Mouse (Mus musculus): ENCODE measurements around the gene Gm44790. TPM values are rescaled to one million over a fixed set of nuclear protein-coding genes. Genes with fewer than 3 reads are reported as not detected.
"Not testable (repeated sequence)": the region's sequence is repeated elsewhere in the genome, so short reads cannot be mapped to it uniquely, and the experiment has no call there.

The Gm44790 gene
- total RNA-seq, 2 experiments from 2014 or later: not detected

- no peak for DNase-seq (ENCODE audit: low spot score)
Observed at GRCm38 (mm10) chr6:86474072-86474471, 47.6 kb downstream of the Gm44790 start.

- no peak for DNase-seq (ENCODE audit: low spot score)
Observed at GRCm38 (mm10) chr6:86474646-86475181, 48.3 kb downstream of the Gm44790 start.

- DNase-seq (ENCODE audit: low spot score): peak; percentile 82
Observed at GRCm38 (mm10) chr6:86475462-86476167, 49.2 kb downstream of the Gm44790 start.

GRCm38 (mm10) chr6:86476931-86477330, 50.5 kb downstream of the Gm44790 start:
- DNase-seq (ENCODE audit: low spot score): no peak

- no peak for DNase-seq (ENCODE audit: low spot score)
Observed at GRCm38 (mm10) chr6:86479311-86479710, 52.9 kb downstream of the Gm44790 start.

- no peak for DNase-seq (ENCODE audit: low spot score)
Observed at GRCm38 (mm10) chr6:86479816-86480188, 53.3 kb downstream of the Gm44790 start.

- DNase-seq (ENCODE audit: low spot score): peak; percentile 69
Observed at GRCm38 (mm10) chr6:86480189-86480831, 53.9 kb downstream of the Gm44790 start.

- DNase-seq (ENCODE audit: low spot score): no peak
Observed at GRCm38 (mm10) chr6:86481871-86482270, 55.4 kb downstream of the Gm44790 start.

GRCm38 (mm10) chr6:86485943-86486640, 59.6 kb downstream of the Gm44790 start:
- DNase-seq (ENCODE audit: low spot score): no peak

- DNase-seq (ENCODE audit: low spot score): peak; percentile 86
Observed at GRCm38 (mm10) chr6:86487358-86488148, 61.1 kb downstream of the Gm44790 start.

GRCm38 (mm10) chr6:86488149-86488485, 61.7 kb downstream of the Gm44790 start:
- DNase-seq (ENCODE audit: low spot score): peak; percentile 75

GRCm38 (mm10) chr6:86489945-86490344, 63.5 kb downstream of the Gm44790 start:
- no peak for DNase-seq (ENCODE audit: low spot score)

- not testable (repeated sequence) for DNase-seq (ENCODE audit: low spot score)
Observed at GRCm38 (mm10) chr6:86490413-86490812, 64.0 kb downstream of the Gm44790 start.

- no peak for DNase-seq (ENCODE audit: low spot score)
Observed at GRCm38 (mm10) chr6:86493469-86494263, 67.2 kb downstream of the Gm44790 start.

GRCm38 (mm10) chr6:86494767-86495166, 68.3 kb downstream of the Gm44790 start:
- no peak for DNase-seq (ENCODE audit: low spot score)

Other genes starting within 250 kb of the Gm44790 start
- under 1 TPM; 0.27 to 0.36 TPM for gene Tgfa, start 231.4 kb upstream of the Gm44790 start, total RNA-seq (2021)
- 10 to 100 TPM; 11.3 to 12.6 TPM for gene Fam136a, start 61.0 kb upstream of the Gm44790 start, total RNA-seq (2021)
- 10 to 100 TPM; 27.9 to 31.6 TPM for gene Snrpg, start 55.4 kb upstream of the Gm44790 start, total RNA-seq (2021)
- 10 to 100 TPM; 50.6 to 54.0 TPM for gene Pcyox1, start 29.5 kb upstream of the Gm44790 start, total RNA-seq (2021)
- 10 to 100 TPM; 19.2 to 20.9 TPM for gene Tia1, start 22.4 kb upstream of the Gm44790 start, total RNA-seq (2021)
- gene C87436, start 11.7 kb downstream of the Gm44790 start, total RNA-seq (2021): 1 to 10 TPM; 9.2 to 10.0 TPM
- gene Pcbp1, start 99.7 kb downstream of the Gm44790 start, total RNA-seq (2021): 100 to 1,000 TPM; 114 to 128 TPM
- not detected for gene Asprv1, start 201.5 kb downstream of the Gm44790 start, total RNA-seq (2021)
- gene Mxd1, start 242.5 kb downstream of the Gm44790 start, total RNA-seq (2021): 1 to 10 TPM; 2.6 TPM